Mouse (Mus musculus) left cerebral cortex, adult 11 months (tissue): Measurements from ENCODE around the gene Gng4.
A peak's percentile ranks its signal among the peaks of the same experiment; 100 is the strongest.
"Not testable (repeated sequence)": the region's sequence is repeated elsewhere in the genome, so short reads cannot be mapped to it uniquely, and the experiment has no call there.

Source experiments
- DNase-seq: peaks from one replicate; pipeline ENCODE4 v3.0.0; 2022; ENCODE audit warnings: low spot score

Gene Gng4

GRCm38 (mm10) chr13:13783894-13784419 is at the start of gene Gng4:
Gene Gng4 (plus strand): TSS chr13:13784059.
- peak; percentile 47 for DNase-seq

GRCm38 (mm10) chr13:13739232-13739631 is 44.6 kb upstream of the Gng4 start:
- DNase-seq: no peak

- no peak for DNase-seq
Observed at GRCm38 (mm10) chr13:13745911-13746310, 37.9 kb upstream of the Gng4 start.

GRCm38 (mm10) chr13:13775778-13776494 is 7.9 kb upstream of the Gng4 start:
- DNase-seq: no peak

DNA sequence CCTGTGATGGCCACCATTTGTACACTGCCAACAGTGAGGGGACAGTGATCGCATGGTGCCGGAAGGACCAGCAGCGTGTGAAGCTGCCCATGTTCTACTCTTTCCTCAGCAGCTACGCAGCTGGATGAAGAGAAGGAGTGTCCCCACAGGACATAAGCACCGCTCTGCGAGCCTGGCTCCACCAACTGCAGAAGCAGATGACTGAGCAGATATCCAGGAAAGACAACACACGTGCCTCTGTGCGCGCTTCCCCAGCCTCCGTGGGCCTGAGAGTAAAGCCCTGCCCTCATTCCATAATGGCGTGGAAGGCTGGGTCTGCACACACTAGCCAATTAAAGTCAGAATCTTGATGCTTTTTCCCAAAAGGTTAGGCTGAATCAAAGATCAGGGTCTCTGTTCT is 6.8 kb upstream of the Gng4 start:
- DNase-seq: no peak

DNA sequence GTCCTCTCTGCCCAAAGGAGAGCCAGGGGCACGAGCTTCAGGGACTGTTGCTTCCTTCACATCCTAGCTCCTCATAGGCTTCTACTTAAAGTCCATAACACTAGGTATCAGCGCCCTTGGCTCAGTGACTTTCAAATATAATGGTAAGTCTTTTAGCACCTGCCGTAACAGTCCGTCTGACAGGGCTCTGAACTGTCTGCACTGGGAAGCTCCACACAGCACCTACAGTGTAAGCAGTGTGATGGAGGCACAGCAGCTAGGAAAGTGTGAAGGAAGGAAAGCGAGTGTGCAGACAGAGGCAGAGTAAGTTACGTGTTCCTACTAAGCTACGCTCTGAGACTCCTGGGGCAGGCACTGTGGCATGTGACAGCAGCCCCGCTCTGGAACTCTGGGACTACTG is 6.2 kb upstream of the Gng4 start:
- no peak for DNase-seq

DNA sequence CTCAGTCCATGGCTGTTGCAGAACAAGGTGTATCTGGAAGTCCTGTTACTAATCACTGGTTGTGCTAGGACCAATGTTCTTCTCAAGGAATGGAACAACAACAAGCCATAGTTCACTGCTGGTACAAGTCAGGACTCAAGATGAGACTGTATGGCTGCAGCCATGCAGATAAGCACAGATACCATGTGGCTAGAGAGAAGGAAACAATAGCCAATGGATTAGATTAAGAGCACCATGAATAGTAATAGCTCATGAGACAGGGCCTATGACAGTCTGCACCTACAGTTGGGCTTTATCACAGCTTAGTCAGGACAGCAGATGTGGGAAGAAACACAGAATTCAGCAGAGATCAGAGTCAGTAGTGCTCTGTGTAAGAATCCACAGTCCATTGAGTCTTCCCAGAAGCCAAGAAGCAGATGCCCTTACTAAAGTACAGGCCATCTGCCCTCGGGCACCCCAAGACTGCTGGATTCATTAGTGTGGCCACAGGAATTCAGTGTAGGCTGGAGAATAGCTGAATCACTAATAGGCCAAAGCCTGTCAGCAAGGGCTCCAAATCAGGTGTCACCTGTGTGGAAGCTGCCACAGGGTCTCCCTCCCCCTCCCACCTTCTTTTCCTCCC is 4.9 kb upstream of the Gng4 start:
- no peak for DNase-seq

DNA sequence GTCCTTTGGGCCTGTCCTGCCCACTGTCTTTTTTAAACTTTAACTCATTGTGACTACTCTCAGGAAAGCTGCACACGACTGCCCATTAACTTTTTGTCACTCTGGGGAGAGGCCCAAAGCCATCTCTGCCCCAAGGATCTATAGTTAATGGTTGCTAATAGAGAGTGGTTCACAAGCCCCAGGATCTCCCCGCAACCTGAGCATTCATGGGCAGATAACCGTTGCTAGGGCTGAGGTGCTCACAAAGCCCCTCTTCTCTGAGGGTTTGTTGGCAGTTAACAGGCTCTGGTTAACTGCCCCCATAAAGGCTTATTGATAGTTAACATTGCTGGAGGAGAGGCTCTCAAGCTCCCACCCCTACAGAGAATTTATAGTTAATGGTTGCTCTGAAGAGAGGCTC is 3.6 kb upstream of the Gng4 start:
- DNase-seq: no peak

- no peak for DNase-seq
Observed at GRCm38 (mm10) chr13:13781026-13781425, 2.8 kb upstream of the Gng4 start.

GRCm38 (mm10) chr13:13783296-13783695 is 563 bp upstream of the Gng4 start:
- DNase-seq: no peak

DNA sequence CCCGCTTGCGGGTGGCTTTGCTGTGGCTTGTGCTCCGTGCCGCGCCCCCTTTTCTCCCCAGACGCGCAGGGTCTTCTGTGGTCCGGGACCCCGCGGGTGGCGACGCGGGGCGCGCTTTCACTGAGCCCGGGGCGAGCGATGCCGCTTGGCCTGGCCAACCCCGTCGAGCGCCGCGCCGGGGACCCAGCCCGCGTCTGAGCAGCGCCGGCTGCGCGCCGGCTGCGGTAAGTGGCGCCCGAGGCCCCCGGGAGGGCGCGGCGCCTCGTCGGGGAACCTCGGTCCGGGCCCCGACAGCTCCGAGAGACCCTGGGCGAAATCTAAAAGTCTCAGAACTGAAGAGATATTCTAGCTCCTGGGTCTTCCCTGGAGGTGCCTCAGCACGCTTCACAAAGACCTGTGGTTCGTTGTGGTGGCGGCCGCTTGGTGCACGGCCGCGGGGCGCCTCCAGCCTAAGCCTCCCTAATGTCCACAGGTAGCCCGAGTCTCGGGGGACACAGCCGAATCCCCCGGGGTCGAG is 619 bp downstream of the Gng4 start:
- DNase-seq: no peak

DNA sequence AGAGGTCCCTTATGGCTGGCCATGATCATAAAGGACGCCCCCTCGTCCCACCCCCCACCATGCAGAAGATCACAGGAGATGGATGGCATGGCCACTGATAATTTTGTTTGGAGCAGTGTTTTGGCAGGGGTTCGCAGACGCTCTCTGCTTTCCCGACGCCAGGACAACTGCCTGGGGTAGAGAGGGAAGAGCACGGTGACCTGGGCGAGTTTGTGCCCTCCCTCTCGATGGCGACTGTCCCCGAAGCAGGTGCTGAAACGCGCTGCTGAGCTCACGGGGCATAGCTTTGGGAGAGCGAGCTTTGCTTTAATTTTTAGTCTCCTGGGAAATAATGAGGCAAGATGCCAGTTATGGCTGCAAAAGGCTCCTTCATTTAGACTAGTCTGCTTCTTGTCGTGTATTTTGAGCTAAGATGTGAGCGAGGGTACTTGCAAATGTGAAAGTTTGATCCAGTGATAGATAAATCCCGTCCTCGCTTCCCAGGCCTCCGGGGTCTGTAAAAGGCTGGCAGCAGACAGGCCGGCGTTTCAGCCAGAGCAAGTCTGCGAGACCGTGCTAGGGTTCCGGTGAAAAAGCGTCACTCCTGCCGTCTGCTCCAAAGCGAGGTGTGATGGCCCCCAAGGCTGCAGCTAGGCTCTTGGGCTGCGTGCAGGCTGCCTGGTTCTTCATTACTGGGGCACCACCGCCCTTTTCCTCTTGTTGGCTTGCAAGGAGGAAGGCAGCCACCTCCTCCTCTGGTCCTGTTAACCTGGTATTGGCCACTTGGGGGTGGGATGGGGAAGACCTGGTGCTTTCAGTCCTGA is 1.3 kb downstream of the Gng4 start:
- no peak for DNase-seq

DNA sequence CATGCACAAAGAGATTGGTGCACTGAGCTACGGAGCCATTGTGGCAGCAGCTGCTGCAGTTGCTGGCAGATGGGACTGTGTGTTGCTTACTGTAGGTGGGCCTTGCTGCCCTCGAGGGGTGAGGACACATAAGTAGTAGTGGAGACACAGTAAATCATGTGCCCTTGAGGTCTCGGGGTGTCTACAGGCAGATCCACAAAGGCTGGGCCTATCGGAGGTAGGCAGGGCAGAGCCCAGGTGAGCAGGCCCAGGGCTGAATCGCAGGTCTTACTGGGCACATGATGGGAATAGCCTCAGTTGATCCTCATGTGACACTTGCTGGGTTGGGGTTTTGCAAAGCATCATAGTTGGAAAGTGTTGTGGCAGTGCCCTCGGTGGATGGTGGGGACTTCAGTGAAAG is 3.1 kb downstream of the Gng4 start:
- DNase-seq: no peak

DNA sequence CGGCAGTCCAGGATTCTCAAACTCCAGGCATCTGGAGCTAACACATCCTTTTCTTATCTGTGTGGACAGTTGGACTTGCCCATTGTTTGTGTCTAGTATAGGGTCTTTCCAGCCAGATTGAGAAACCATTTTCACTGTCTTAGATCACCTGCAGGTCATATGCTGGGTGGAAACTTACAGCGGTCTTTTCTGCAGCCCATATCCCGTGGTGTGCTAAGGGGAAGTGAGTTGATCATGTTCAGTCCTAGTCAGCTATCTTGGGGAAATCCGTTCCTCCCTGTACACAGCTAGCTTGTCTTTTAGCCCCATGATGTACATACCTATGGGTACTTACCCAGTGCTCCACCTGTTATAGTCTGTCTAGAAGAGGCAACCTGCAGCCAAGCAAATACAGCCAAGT is 4.2 kb downstream of the Gng4 start:
- DNase-seq: no peak

DNA sequence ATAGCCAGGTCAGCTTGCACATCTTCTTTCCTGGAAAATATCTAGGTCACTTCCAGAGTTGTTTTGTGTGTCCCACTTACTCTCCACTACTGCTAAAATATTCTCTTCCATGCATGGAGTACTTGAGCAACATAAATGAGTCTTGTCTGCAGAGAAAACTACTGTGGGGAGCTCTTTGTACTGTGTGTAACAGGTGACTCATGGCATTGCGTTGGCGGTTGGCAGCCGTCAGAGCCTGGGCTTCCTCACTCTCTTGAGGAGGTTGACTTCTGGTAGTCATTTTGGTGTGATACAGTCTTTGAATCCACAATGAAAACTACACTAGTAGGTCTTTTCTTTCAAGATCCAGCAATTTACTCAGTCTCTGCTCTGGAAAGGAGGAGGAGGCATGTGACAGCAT is 8.1 kb downstream of the Gng4 start:
- DNase-seq: peak; percentile 40

- DNase-seq: no peak
Observed at GRCm38 (mm10) chr13:13795166-13795832, 11.4 kb downstream of the Gng4 start.

DNA sequence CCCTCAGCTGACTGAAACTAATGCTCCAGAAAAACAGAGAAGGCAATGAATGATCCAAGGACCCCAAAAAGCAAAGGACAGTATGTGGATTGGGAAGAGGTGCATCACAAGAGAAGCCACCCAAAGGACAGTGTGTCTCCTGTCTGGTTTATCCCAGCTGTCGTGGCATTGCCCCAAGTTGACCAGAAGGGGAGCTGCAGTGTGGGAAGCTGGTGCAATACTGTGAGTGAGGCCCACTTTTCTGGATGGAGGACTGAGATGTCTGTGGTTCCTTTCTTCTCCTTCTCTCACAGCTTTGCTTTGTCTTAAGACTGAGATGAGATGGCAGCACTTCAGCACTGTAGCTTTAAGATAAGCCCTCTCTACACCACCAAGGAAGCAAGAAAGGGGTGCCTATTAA is 12.2 kb downstream of the Gng4 start:
- DNase-seq: no peak

DNA sequence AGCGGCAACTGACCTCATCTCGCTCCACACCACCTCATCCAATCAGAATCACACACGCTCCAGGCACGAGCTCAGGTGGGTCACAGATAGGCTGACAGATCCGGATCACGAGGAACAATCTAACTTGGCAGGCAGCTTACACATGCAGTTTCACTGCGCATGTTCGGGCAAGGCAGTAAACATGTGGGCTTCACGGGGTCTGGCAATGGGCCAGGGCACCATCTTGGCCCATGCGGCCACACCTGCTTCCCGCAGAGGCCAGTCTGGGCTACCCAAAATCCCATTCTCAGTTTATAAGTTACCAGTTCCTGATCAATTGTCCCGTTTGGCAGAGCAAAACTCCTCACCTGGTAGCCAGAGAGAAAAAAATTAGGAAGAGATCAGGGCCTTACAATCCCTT is 14.0 kb downstream of the Gng4 start:
- DNase-seq: not testable (repeated sequence)

DNA sequence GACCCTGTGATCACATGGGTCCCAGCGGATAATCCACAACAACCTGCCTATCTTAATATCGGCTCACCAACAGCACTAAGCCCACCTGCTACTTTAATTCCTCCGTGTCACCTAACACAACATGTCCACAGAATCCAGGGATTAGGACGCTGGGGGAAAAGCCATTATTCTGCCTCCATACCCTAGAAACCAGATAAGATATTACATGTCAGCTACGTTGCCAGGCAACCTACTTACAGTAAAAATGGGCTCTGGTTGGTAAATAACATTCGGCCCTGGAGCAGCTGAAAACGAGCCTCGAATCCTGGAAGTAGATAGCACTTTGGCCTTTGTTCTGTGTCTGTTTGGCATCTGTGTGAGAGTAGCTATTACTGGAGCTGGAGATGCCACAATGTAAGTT is 14.9 kb downstream of the Gng4 start:
- DNase-seq: no peak

GRCm38 (mm10) chr13:13808337-13809132 is 24.7 kb downstream of the Gng4 start:
- DNase-seq: no peak

GRCm38 (mm10) chr13:13810885-13811284 is 27.0 kb downstream of the Gng4 start:
- no peak for DNase-seq
